Mouse (Mus musculus) bone marrow macrophage, adult 2 months (primary cell): ENCODE data around the gene Ddx17. TPM values are rescaled to one million over a fixed set of nuclear protein-coding genes. Genes with fewer than 3 reads are reported as not detected.

ENCODE experiments used
- H3K27ac ChIP-seq: 2 replicates; pipeline ENCODE4 v1.5.1; 2012; ENCODE audit warnings: low read depth, low read length; ENCODE audit not compliant: insufficient read depth
- H3K4me1 ChIP-seq: 2 replicates; pipeline ENCODE4 v1.6.1; 2012; ENCODE audit warnings: low read length; ENCODE audit not compliant: control insufficient read depth, insufficient read depth
- H3K4me3 ChIP-seq: 2 replicates; pipeline ENCODE4 v1.5.1; 2012; ENCODE audit warnings: mild to moderate bottlenecking, low read length, moderate library complexity; ENCODE audit not compliant: insufficient read depth
- CTCF ChIP-seq: IDR thresholded peaks from 2 replicates; pipeline ENCODE4 v1.5.1; 2012; ENCODE audit warnings: low read depth, mild to moderate bottlenecking, low read length, moderate library complexity
- POLR2A ChIP-seq: IDR thresholded peaks from 2 replicates; pipeline ENCODE4 v1.6.1; 2012; ENCODE audit warnings: mild to moderate bottlenecking, low read depth, low read length, borderline replicate concordance
- polyA plus RNA-seq: library from polyadenylated mRNA; stranded (reverse); fragments of >200 nt; gene quantifications from 2 replicates; pipeline ENCODE4 v1.2.4, GENCODE M21; 2012; ENCODE audit not compliant: missing spikeins, insufficient read depth, insufficient read length

The Ddx17 gene
- 212 and 228 TPM in 2 replicates for polyA plus RNA-seq

GRCm38 (mm10) chr15:79546410-79547288 is at the start of gene Ddx17:
Ddx17 (minus strand) TSS chr15:79546741.
- no peak for TF ChIP-seq CTCF
- TF ChIP-seq POLR2A: peak; percentile 86; the same call in 1 of the 2 replicates
- H3K4me3 ChIP-seq: peak within 1 kb of the TSS; percentile 71
- H3K27ac ChIP-seq: peak within 1 kb of the TSS; percentile 87
- H3K4me1 ChIP-seq: peaks cover 7% of the 10 kb centered on the region

- peaks cover 9% of the 10 kb centered on the region for H3K4me1 ChIP-seq
- H3K4me3 ChIP-seq: no peak overlapping the region
- TF ChIP-seq CTCF (no peak), POLR2A (no peak)
- no peak overlapping the region for H3K27ac ChIP-seq
Observed at GRCm38 (mm10) chr15:79581581-79581980, 35.0 kb upstream of the Ddx17 start.

- peaks cover 13% of the 10 kb centered on the region for H3K4me1 ChIP-seq
- no peak overlapping the region for H3K27ac ChIP-seq
- TF ChIP-seq CTCF (no peak), POLR2A (no peak)
Observed at GRCm38 (mm10) chr15:79577671-79578426, 31.3 kb upstream of the Ddx17 start.

GRCm38 (mm10) chr15:79576947-79577346 is 30.4 kb upstream of the Ddx17 start:
- no peak for TF ChIP-seq CTCF
- TF ChIP-seq POLR2A: no peak

More at GRCm38 (mm10) chr15:79577671-79578426, 31.3 kb upstream of the Ddx17 start:
- no peak overlapping the region for H3K4me3 ChIP-seq

GRCm38 (mm10) chr15:79575543-79576222 is 29.1 kb upstream of the Ddx17 start:
- TF ChIP-seq CTCF (no peak), POLR2A (no peak)
- Histone ChIP-seq H3K4me1 (peaks cover 13% of the 10 kb centered on the region), H3K4me3 (no peak overlapping the region), H3K27ac (no peak overlapping the region)

More at GRCm38 (mm10) chr15:79576947-79577346, 30.4 kb upstream of the Ddx17 start:
- no peak overlapping the region for H3K27ac ChIP-seq
- no peak overlapping the region for H3K4me3 ChIP-seq
- H3K4me1 ChIP-seq: peaks cover 13% of the 10 kb centered on the region

GRCm38 (mm10) chr15:79562417-79562816 is 15.9 kb upstream of the Ddx17 start:
- Histone ChIP-seq H3K4me1 (no peaks in the 10 kb centered on the region), H3K4me3 (no peak overlapping the region), H3K27ac (no peak overlapping the region)
- TF ChIP-seq CTCF (no peak), POLR2A (no peak)

- Histone ChIP-seq H3K4me3 (no peak overlapping the region), H3K27ac (no peak overlapping the region), H3K4me1 (no peaks in the 10 kb centered on the region)
- no peak for TF ChIP-seq POLR2A
- no peak for TF ChIP-seq CTCF
Observed at GRCm38 (mm10) chr15:79559649-79560048, 13.1 kb upstream of the Ddx17 start.

- TF ChIP-seq POLR2A: no peak
- no peak for TF ChIP-seq CTCF
Observed at GRCm38 (mm10) chr15:79552566-79552965, 6.0 kb upstream of the Ddx17 start.

GRCm38 (mm10) chr15:79548226-79548625 is 1.7 kb upstream of the Ddx17 start:
- Histone ChIP-seq H3K4me1 (peaks cover 7% of the 10 kb centered on the region), H3K27ac (no peak overlapping the region), H3K4me3 (no peak overlapping the region)
- TF ChIP-seq CTCF (no peak), POLR2A (no peak)

More at GRCm38 (mm10) chr15:79552566-79552965, 6.0 kb upstream of the Ddx17 start:
- no peak overlapping the region for H3K4me3 ChIP-seq
- no peaks in the 10 kb centered on the region for H3K4me1 ChIP-seq
- no peak overlapping the region for H3K27ac ChIP-seq
